Mouse (Mus musculus) liver, postnatal 0 days (tissue): ENCODE measurements around the gene BC048679.

Experiments
- CTCF ChIP-seq: sonication (generic); IDR thresholded peaks from 2 replicates; pipeline ENCODE4 v1.5.1; 2016; ENCODE audit warnings: antibody characterized with exemption, low read depth
- EP300 ChIP-seq: IDR thresholded peaks from 2 replicates; pipeline ENCODE4 v1.6.1; 2016; ENCODE audit warnings: antibody characterized with exemption, low read depth, mild to moderate bottlenecking

DNA sequence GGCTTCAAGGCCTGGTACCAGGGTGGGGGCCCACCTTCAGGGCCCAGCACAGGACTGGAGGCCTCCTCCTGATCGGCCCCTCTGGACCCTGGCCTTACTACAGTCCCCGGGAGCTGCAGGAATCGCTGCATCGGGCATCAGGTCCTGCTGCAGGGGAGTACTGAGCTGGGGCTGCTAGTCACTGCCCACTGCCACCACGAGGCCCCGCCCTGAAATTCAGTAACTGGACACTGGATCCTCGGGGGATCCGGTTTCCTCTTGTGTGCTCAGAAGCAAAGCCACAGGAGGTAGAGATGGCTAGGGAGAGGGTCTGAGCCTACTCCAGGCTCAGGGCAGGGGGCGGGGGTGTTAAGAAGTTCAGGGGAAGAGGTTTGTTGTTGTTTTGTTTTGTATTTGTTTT is 8.4 kb downstream of the BC048679 start:
- TF ChIP-seq CTCF (no peak), EP300 (no peak)
